Mouse (Mus musculus) forebrain, embryonic 14.5 days (tissue): ENCODE results near the gene Zan. TPM values are rescaled to one million over a fixed set of nuclear protein-coding genes. Genes with fewer than 3 reads are reported as not detected.

Source experiments
- ATAC-seq: fragments of 200-750 bp; cut with Nextera tagmentation; 2 replicates; pipeline ENCODE4 v1.8.0; 2017; ENCODE audit warnings: mild to moderate bottlenecking, moderate library complexity
- DNase-seq: peaks from one replicate; pipeline ENCODE4 v3.0.0-alpha.2; 2015; ENCODE audit warnings: low spot score
- H3K27ac ChIP-seq: fragments of 300-500 bp; sonication (generic); 2 replicates; pipeline ENCODE4 v1.5.1; 2014; ENCODE audit warnings: low read depth, mild to moderate bottlenecking, control low read depth, low read length, moderate library complexity
- H3K27me3 ChIP-seq: fragments of 300-500 bp; sonication (generic); replicated peaks from 2 replicates; pipeline ENCODE4 v1.6.1; 2014; ENCODE audit warnings: low read length, control low read depth, mixed read lengths; ENCODE audit not compliant: control insufficient read depth, insufficient read depth
- H3K36me3 ChIP-seq: fragments of 300-500 bp; sonication (generic); 2 replicates; pipeline ENCODE4 v1.6.1; 2014; ENCODE audit warnings: low read length, control low read depth; ENCODE audit not compliant: control insufficient read depth, insufficient read depth
- H3K4me1 ChIP-seq: fragments of 300-500 bp; sonication (generic); 2 replicates; pipeline ENCODE4 v1.6.1; 2014; ENCODE audit warnings: antibody characterized with exemption, low read length, control low read depth; ENCODE audit not compliant: control insufficient read depth, insufficient read depth
- H3K4me2 ChIP-seq: fragments of 300-500 bp; sonication (generic); 2 replicates; pipeline ENCODE4 v1.6.1; 2014; ENCODE audit warnings: mild to moderate bottlenecking, control low read depth, low read length
- H3K4me3 ChIP-seq: fragments of 300-500 bp; sonication (generic); 2 replicates; pipeline ENCODE4 v1.5.1; 2014; ENCODE audit warnings: low read depth, low read length, control low read depth
- H3K9ac ChIP-seq: fragments of 300-500 bp; sonication (generic); 2 replicates; pipeline ENCODE4 v1.6.1; 2014; ENCODE audit warnings: mild to moderate bottlenecking, low read length, control low read depth, moderate library complexity
- H3K9me3 ChIP-seq: fragments of 300-500 bp; sonication (generic); replicated peaks from 2 replicates; pipeline ENCODE4 v1.6.1; 2016; ENCODE audit warnings: low read length, control low read depth, mixed read lengths; ENCODE audit not compliant: control insufficient read depth
- WGBS: fragments of 180-500 bp; shearing (Covaris S2); extraction: QIAGEN DNeasy Blood & Tissue Kit; methylation state at CpG from one replicate; pipeline ENCODE4 v1.1.7; 2014; 5-methylcytosine and 5-hydroxymethylcytosine counted together
- polyA plus RNA-seq: library from polyadenylated mRNA; unstranded; fragments of >200 nt; fragmentation: Nextera tagmentation; extraction: Ambion mirVana; gene quantifications from 2 replicates; pipeline ENCODE4 v1.2.1, GENCODE M21; 2014

The Zan gene
- polyA plus RNA-seq, 1 experiment from 2014 or later = 0.04 TPM

DNA sequence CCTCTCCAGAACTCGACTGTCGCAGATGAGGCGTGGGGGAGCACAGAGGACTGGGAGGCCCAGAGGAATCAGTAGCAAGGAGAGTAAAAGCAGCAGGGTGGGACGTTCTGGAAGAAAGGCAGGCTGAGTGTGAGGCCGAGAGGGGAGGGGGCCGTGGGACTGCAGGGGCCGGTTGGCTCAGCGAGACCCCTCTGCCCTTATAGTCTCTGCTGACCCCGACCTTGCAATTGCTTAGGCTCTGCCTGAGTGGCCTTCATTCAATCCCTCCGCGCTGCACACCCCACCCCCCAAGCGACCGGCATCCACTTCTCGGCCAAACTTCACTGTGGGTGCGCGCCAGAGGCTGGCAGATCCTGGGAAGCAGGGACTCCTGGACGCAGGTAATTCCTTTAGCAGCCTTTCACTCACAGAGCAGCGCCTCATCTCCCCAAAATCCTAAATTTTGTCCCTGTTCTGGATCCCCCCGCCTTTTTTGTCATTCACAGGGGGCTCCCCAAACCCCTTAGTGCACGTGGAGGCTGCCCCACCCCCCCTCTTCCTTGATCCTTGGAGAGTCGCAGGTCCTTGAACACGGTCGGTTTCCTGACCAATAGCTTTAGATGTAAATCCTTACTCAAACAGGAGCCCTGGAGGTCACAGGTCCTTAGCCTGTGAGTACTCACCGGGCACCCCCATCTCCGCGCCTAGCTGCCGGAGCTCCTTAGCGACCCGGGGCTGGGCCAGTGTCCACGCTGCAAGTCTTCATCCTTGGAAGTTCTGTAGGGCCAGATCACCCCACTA lies 8.4 kb upstream of the Zan start:
- H3K27me3 ChIP-seq = no peaks in the 10 kb centered on the region
- no peaks in the 10 kb centered on the region for H3K9me3 ChIP-seq
- H3K36me3 ChIP-seq = no peaks in the 10 kb centered on the region
- H3K4me3 ChIP-seq = peak overlapping the region; percentile 19
- DNase-seq (no peak), ATAC-seq (no peak)
- no peaks in the 10 kb centered on the region for H3K4me1 ChIP-seq
- WGBS = 6% methylated on average over 30 of the region's 30 CpGs
- H3K4me2 ChIP-seq = peak overlapping the region; percentile 45
- H3K9ac ChIP-seq = peak overlapping the region; percentile 40; the same call in 1 of the 2 replicates
- H3K27ac ChIP-seq = no peak overlapping the region

DNA sequence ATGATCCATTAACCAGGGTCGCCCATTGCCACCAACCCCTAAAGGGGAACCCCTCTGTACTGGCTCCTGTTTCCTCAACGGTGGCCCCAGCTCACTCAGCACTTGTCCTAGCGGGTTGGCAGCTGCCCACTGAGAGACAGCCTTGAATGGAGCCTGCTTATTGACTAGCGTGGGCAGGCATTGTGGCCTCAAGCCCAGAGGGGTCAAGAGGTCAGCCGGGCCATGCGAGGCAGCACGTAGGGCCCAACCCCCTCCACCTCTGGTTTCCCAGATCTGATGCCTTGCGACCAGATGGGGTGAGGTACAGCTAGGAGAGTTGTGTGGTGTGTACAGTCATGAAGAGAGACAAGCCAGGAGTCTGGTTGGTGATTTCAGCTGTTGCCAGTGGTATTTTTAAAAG lies 5.0 kb upstream of the Zan start:
- H3K36me3 ChIP-seq = no peaks in the 10 kb centered on the region
- no peaks in the 10 kb centered on the region for H3K4me1 ChIP-seq
- H3K4me3 ChIP-seq = no peak overlapping the region
- ATAC-seq = no peak
- no peak overlapping the region for H3K4me2 ChIP-seq
- no peaks in the 10 kb centered on the region for H3K27me3 ChIP-seq
- H3K27ac ChIP-seq = no peak overlapping the region
- no peak overlapping the region for H3K9ac ChIP-seq
- DNase-seq = no peak
- 14% methylated on average over 8 of the region's 8 CpGs for WGBS
- H3K9me3 ChIP-seq = no peaks in the 10 kb centered on the region

DNA sequence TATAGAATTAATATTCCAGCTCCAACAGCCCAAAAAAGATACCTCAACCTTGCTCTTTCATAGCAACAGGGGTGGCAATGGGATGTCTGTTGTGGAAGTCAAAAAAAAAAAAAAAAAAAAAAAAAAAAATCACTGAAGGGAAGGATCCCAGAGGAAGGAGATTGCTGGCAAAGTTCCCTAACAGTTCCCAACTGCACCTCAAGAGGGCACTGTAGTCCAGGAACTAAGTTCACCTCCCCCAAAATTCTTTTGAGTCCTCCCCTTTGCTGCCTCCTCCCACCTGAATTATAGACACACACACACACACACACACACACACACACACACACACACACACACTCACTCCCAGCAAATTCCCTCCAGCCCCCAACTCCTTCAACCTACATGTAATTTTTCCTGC lies 4.3 kb upstream of the Zan start:
- no peak overlapping the region for H3K4me3 ChIP-seq
- ATAC-seq (no peak), DNase-seq (peak; percentile 89)
- no peaks in the 10 kb centered on the region for H3K4me1 ChIP-seq
- no peak overlapping the region for H3K27ac ChIP-seq
- no peak overlapping the region for H3K4me2 ChIP-seq
- H3K9me3 ChIP-seq = no peaks in the 10 kb centered on the region
- no peak overlapping the region for H3K9ac ChIP-seq
- H3K36me3 ChIP-seq = no peaks in the 10 kb centered on the region
- H3K27me3 ChIP-seq = no peaks in the 10 kb centered on the region

GRCm38 (mm10) chr5:137474351-137474750 lies 2.5 kb downstream of the Zan start:
- Histone ChIP-seq H3K36me3 (no peaks in the 10 kb centered on the region), H3K9me3 (no peaks in the 10 kb centered on the region), H3K9ac (no peak overlapping the region), H3K4me2 (no peak overlapping the region), H3K4me1 (no peaks in the 10 kb centered on the region), H3K27me3 (no peaks in the 10 kb centered on the region), H3K4me3 (no peak overlapping the region), H3K27ac (no peak overlapping the region)
- DNase-seq = no peak
- ATAC-seq = no peak
- 33% methylated on average over 2 of the region's 2 CpGs for WGBS

DNA sequence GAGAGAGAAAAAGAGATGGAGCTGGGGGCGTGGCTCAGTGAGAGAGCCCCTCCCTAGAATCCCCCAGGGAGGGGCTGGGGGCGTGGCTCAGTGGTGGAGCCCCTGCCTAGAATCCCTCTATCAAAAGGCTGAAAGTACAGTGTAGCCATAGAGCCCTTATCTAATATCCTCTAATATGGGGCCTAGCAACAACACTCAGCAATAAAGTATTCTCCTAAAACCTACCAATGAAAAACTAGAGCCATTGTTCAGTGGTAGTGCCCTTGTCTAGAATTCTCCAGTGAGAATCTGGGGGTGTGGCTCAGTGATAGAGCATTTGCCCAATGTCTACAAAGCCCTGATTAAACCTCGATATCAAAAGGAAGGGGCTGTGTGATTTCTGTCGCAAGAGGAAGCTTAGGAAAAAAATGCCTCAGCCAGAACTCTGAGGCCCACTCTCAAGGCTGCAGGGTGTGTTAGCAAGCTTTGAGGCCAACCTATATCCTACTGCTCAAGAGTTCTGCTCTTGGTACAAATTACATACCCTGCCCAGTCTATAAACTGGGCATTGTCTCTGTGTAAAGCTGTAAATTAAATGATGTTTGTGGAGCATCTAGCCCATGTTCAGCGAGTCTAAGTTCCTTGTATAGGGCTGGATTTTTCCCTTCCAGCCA lies 4.5 kb downstream of the Zan start:
- no peak for ATAC-seq
- Histone ChIP-seq H3K9ac (no peak overlapping the region), H3K4me3 (no peak overlapping the region), H3K9me3 (no peaks in the 10 kb centered on the region), H3K27ac (no peak overlapping the region), H3K4me2 (no peak overlapping the region), H3K4me1 (no peaks in the 10 kb centered on the region), H3K36me3 (no peaks in the 10 kb centered on the region), H3K27me3 (no peaks in the 10 kb centered on the region)
- DNase-seq = no peak
- 62% methylated on average over 5 of the region's 5 CpGs for WGBS

DNA sequence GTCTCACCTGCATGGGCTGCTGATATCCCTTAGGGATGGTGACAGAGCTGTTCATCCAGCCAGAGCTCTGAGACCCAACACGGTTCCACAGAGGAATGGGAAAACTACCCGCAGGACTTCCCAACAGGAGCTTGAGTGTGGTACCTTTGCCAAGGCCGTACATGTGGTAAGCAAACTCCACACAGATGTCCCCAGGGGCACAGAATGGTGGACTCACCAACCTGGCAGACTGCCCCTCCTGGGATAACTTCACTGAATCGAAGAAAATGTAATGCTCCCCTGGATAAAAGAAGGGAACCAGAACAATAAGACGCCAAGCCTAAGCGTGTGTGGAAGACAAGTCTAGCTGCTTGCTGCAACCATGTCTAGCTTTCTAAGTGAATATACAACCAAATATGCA lies 9.9 kb downstream of the Zan start:
- Histone ChIP-seq H3K27me3 (no peaks in the 10 kb centered on the region), H3K4me3 (no peak overlapping the region), H3K4me2 (no peak overlapping the region), H3K9me3 (no peaks in the 10 kb centered on the region), H3K4me1 (no peaks in the 10 kb centered on the region), H3K27ac (no peak overlapping the region), H3K36me3 (no peaks in the 10 kb centered on the region), H3K9ac (no peak overlapping the region)
- DNase-seq = no peak
- no peak for ATAC-seq
- WGBS = 95% methylated on average over 6 of the region's 6 CpGs

DNA sequence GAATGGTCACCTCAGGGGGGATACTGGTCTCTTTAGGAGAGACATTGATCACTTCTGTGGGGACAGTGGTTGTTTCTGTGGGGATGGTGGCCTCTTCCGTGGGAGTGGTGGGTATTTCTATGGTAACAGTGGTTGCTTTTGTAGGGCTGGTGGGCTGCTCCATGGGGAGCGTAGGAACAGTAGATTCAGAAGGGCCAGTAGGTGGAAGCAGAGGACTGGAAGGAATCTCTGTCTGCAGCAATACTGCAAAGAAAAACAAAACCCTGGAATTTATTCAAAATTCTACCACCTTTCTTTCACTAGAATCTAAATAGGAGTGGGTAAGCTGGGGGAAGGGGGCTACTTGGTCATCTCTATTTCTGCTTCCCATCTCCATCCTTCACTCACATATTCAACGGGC lies 11.8 kb downstream of the Zan start:
- no peak overlapping the region for H3K9ac ChIP-seq
- no peak overlapping the region for H3K4me2 ChIP-seq
- no peak overlapping the region for H3K4me3 ChIP-seq
- DNase-seq (peak; percentile 27), ATAC-seq (no peak)
- WGBS = 44% methylated on average over 3 of the region's 3 CpGs
- no peaks in the 10 kb centered on the region for H3K9me3 ChIP-seq
- no peak overlapping the region for H3K27ac ChIP-seq
- no peaks in the 10 kb centered on the region for H3K4me1 ChIP-seq
- no peaks in the 10 kb centered on the region for H3K36me3 ChIP-seq
- H3K27me3 ChIP-seq = no peaks in the 10 kb centered on the region

DNA sequence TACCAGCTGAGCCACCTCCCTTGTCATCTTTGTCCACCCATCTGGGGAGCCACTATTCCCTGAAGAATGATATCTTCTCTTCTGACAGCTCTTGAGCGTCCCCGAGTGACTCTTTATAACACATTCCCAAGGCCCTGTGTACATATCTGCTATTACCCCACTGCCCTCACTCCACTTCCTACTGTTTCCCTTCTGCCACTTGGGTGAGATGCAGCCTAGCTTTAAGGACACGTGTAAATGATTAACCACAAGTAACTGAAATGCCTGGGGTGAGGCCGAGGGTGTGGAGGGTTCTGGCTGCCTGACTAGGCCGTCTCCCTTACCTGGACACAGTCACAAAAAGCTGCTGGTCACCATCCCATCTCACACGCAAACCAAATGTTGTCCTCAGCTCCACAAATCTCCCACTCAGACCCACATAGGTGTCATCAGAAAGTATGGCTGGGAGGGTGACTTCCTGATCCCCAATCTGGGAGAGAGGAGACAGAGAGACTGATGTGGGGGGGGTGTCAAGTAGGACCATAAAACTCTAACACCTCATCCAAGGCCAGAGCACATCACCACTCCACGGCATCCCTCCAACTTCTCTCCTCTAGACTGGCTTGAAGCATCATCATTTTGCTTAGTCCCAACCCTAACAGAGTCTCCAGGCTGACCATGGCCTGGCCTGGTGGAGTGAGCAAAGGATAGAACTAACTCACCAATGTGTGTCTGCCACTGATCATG lies 20.8 kb downstream of the Zan start:
- Histone ChIP-seq H3K36me3 (no peaks in the 10 kb centered on the region), H3K4me1 (no peaks in the 10 kb centered on the region), H3K9me3 (no peaks in the 10 kb centered on the region), H3K4me2 (no peak overlapping the region), H3K9ac (no peak overlapping the region), H3K27ac (no peak overlapping the region), H3K27me3 (no peaks in the 10 kb centered on the region), H3K4me3 (no peak overlapping the region)
- WGBS = 83% methylated on average over 7 of the region's 7 CpGs
- DNase-seq (no peak), ATAC-seq (no peak)

GRCm38 (mm10) chr5:137455206-137455605 lies 21.7 kb downstream of the Zan start:
- 85% methylated on average over 6 of the region's 6 CpGs for WGBS

More at GRCm38 (mm10) chr5:137455206-137455605, 21.7 kb downstream of the Zan start:
- Histone ChIP-seq H3K27me3 (no peaks in the 10 kb centered on the region), H3K36me3 (no peaks in the 10 kb centered on the region), H3K9me3 (no peaks in the 10 kb centered on the region), H3K4me3 (no peak overlapping the region), H3K4me1 (no peaks in the 10 kb centered on the region), H3K27ac (no peak overlapping the region), H3K9ac (no peak overlapping the region), H3K4me2 (no peak overlapping the region)
- DNase-seq = no peak
- ATAC-seq = no peak
